Comparison of ENCODE assay signal across 8 mouse cellular contexts in genomic region chr11:119258572-119259322, GRCm38 (mm10). TPM values are rescaled to one million over a fixed set of nuclear protein-coding genes. Genes with fewer than 3 reads are reported as not detected.
DNase-seq lines count a peak whose midpoint lies in the region; ATAC-seq and TF ChIP-seq lines count a peak whose summit lies in the region.

No protein-coding gene starts in this region.

- peak; percentile 41 for DNase-seq in thymus, adult 2 months
- DNase-seq in thymus, postnatal 10 days (ENCODE audit: low spot score in 2 of 2) = no peak
- no peak for DNase-seq in heart, embryonic 10.5 days (ENCODE audit: low spot score)
- DNase-seq in kidney, adult 8-10 months = peak; percentile 65 to 76
- peak; percentile 49 for DNase-seq in limb, embryonic 11.5 days (ENCODE audit: low spot score)
- DNase-seq in midbrain, embryonic 10.5 days (ENCODE audit: low spot score) = peak; percentile 39
- peak; percentile 45 to 48 for DNase-seq in right cerebral cortex, postnatal 36 days (ENCODE audit: low spot score in 2 of 2)

- WGBS in thymus, adult 2 months = 71% methylated on average over 23 of the region's 23 CpGs
- 62% methylated on average over 23 of the region's 23 CpGs for WGBS in heart, embryonic 10.5 days
- WGBS in limb, embryonic 11.5 days = 62% methylated on average over 23 of the region's 23 CpGs
- WGBS in midbrain, embryonic 10.5 days = 67% methylated on average over 23 of the region's 23 CpGs

- no peak overlapping the region; the same call in 1 of the 2 replicates for H3K9ac ChIP-seq in limb, embryonic 11.5 days (ENCODE audit: low read length)

- TF ChIP-seq POLR2A in thymus, adult 2 months (IDR thresholded peaks at IDR 0.05; ENCODE audit: control insufficient read depth, extremely low read depth, insufficient read depth, low read length, poor library complexity) = no peak
- peak; percentile 66 for TF ChIP-seq POLR2A in embryonic fibroblast, embryonic 13.5 days (IDR thresholded peaks at IDR 0.05; ENCODE audit: low read depth, low read length)

- H3K4me2 ChIP-seq in limb, embryonic 11.5 days (ENCODE audit: low read depth, severe bottlenecking) = peak overlapping the region; percentile 36

- H3K4me3 ChIP-seq in thymus, adult 2 months (ENCODE audit: control insufficient read depth, insufficient read depth, low read length) = peak overlapping the region; percentile 44
- no peak overlapping the region for H3K4me3 ChIP-seq in embryonic fibroblast, embryonic 13.5 days (ENCODE audit: insufficient read depth, low read length)
- peak overlapping the region; percentile 48 for H3K4me3 ChIP-seq in heart, embryonic 10.5 days
- H3K4me3 ChIP-seq in limb, embryonic 11.5 days (ENCODE audit: low read depth, low read length) = peak overlapping the region; percentile 3; the same call in 1 of the 2 replicates
- H3K4me3 ChIP-seq in midbrain, embryonic 10.5 days = peak overlapping the region; percentile 38

- H3K36me3 ChIP-seq in thymus, adult 2 months (ENCODE audit: control insufficient read depth, insufficient read depth, low read length) = no peaks in the 10 kb centered on the region
- no peaks in the 10 kb centered on the region for H3K36me3 ChIP-seq in heart, embryonic 10.5 days
- no peaks in the 10 kb centered on the region for H3K36me3 ChIP-seq in limb, embryonic 11.5 days (ENCODE audit: control insufficient read depth, insufficient read depth, low read length)
- peaks cover 60% of the 10 kb centered on the region for H3K36me3 ChIP-seq in midbrain, embryonic 10.5 days

- H3K27me3 ChIP-seq in thymus, adult 2 months (ENCODE audit: control insufficient read depth, insufficient read depth, low read length) = no peaks in the 10 kb centered on the region
- H3K27me3 ChIP-seq in heart, embryonic 10.5 days (ENCODE audit: insufficient read depth, poor library complexity, severe bottlenecking) = peaks cover 6% of the 10 kb centered on the region; the same call in 1 of the 2 replicates
- H3K27me3 ChIP-seq in limb, embryonic 11.5 days (ENCODE audit: control insufficient read depth, insufficient read depth, low read length) = no peaks in the 10 kb centered on the region
- H3K27me3 ChIP-seq in midbrain, embryonic 10.5 days (ENCODE audit: low read depth, poor library complexity, severe bottlenecking) = no peaks in the 10 kb centered on the region

- peak overlapping the region; percentile 46 for H3K27ac ChIP-seq in thymus, adult 2 months (ENCODE audit: control insufficient read depth, insufficient read depth, low read length)
- 0 out of 2 replicates have a peak overlapping the region, but pooled peaks have one; percentile 5 for H3K27ac ChIP-seq in embryonic fibroblast, embryonic 13.5 days (ENCODE audit: insufficient read depth, low read length)
- H3K27ac ChIP-seq in heart, embryonic 10.5 days = peak overlapping the region; percentile 77
- H3K27ac ChIP-seq in limb, embryonic 11.5 days (replicated peaks; ENCODE audit: low read depth, low read length) = no peak overlapping the region
- H3K27ac ChIP-seq in midbrain, embryonic 10.5 days (replicated peaks) = peak overlapping the region; percentile 73

- ATAC-seq in limb, embryonic 11.5 days (ENCODE audit: insufficient number of reproducible peaks, low FRiP score, low TSS enrichment, low read depth) = no peak

- no peaks in the 10 kb centered on the region for H3K9me3 ChIP-seq in heart, embryonic 10.5 days
- no peaks in the 10 kb centered on the region for H3K9me3 ChIP-seq in limb, embryonic 11.5 days (ENCODE audit: control insufficient read depth, low read length)
- no peaks in the 10 kb centered on the region for H3K9me3 ChIP-seq in midbrain, embryonic 10.5 days (replicated peaks)

- TF ChIP-seq CTCF in thymus, adult 2 months (IDR thresholded peaks at IDR 0.05; ENCODE audit: borderline replicate concordance, control insufficient read depth, extremely low read depth, insufficient read depth, low read length, poor library complexity) = no peak
- TF ChIP-seq CTCF in embryonic fibroblast, embryonic 13.5 days (IDR thresholded peaks at IDR 0.05; ENCODE audit: borderline replicate concordance, insufficient read depth, low read length) = no peak

- peaks cover 7% of the 10 kb centered on the region; the same call in 1 of the 2 replicates for H3K4me1 ChIP-seq in thymus, adult 2 months (replicated peaks; ENCODE audit: control insufficient read depth, insufficient read depth, low read length)
- H3K4me1 ChIP-seq in embryonic fibroblast, embryonic 13.5 days (ENCODE audit: control insufficient read depth, insufficient read depth, low read length) = no peaks in the 10 kb centered on the region
- H3K4me1 ChIP-seq in heart, embryonic 10.5 days = peaks cover 12% of the 10 kb centered on the region
- no peaks in the 10 kb centered on the region for H3K4me1 ChIP-seq in limb, embryonic 11.5 days (ENCODE audit: control insufficient read depth, insufficient read depth, low read length)
- peaks cover 17% of the 10 kb centered on the region for H3K4me1 ChIP-seq in midbrain, embryonic 10.5 days

RNA-seq across cellular contexts. Expression of gene Gaa, which starts 8.9 kb away (rescaled TPM):
- polyA plus RNA-seq in thymus, adult 2 months (2012; rRNA removed) = 80.0 and 94.8 TPM in 2 replicates
- 131 TPM in 2 replicates for polyA plus RNA-seq in embryonic fibroblast, embryonic 13.5 days (2011; ENCODE audit: insufficient read length, low read depth, missing spikeins)
- 57.3 and 97.3 TPM in 2 replicates for polyA plus RNA-seq in heart, embryonic 10.5 days (2016; fragmentation: Nextera tagmentation; extraction: Ambion mirVana)
- polyA plus RNA-seq in limb, embryonic 11.5 days (2014; fragmentation: Nextera tagmentation; extraction: Ambion mirVana) = 16.5 and 17.9 TPM in 2 replicates
- polyA plus RNA-seq in midbrain, embryonic 10.5 days (2016; fragmentation: Nextera tagmentation; extraction: Ambion mirVana) = 32.0 and 33.6 TPM in 2 replicates

RNA-seq across cellular contexts. Expression of gene Ccdc40, which starts 30.4 kb away (rescaled TPM):
- polyA plus RNA-seq in thymus, adult 2 months (2012; rRNA removed) = 1.8 and 2.5 TPM in 2 replicates
- polyA plus RNA-seq in embryonic fibroblast, embryonic 13.5 days (2011; ENCODE audit: insufficient read length, low read depth, missing spikeins) = 0.60 and 0.81 TPM in 2 replicates
- 4.6 and 9.3 TPM in 2 replicates for polyA plus RNA-seq in heart, embryonic 10.5 days (2016; fragmentation: Nextera tagmentation; extraction: Ambion mirVana)
- polyA plus RNA-seq in limb, embryonic 11.5 days (2014; fragmentation: Nextera tagmentation; extraction: Ambion mirVana) = 8.9 and 10.8 TPM in 2 replicates
- polyA plus RNA-seq in midbrain, embryonic 10.5 days (2016; fragmentation: Nextera tagmentation; extraction: Ambion mirVana) = 20.6 and 21.8 TPM in 2 replicates

RNA-seq across cellular contexts. Expression of gene Tbc1d16, which starts 30.4 kb away (rescaled TPM):
- 10.8 and 12.0 TPM in 2 replicates for polyA plus RNA-seq in thymus, adult 2 months (2012; rRNA removed)
- 10.6 TPM in 2 replicates for polyA plus RNA-seq in embryonic fibroblast, embryonic 13.5 days (2011; ENCODE audit: insufficient read length, low read depth, missing spikeins)
- polyA plus RNA-seq in heart, embryonic 10.5 days (2016; fragmentation: Nextera tagmentation; extraction: Ambion mirVana) = 7.4 and 8.6 TPM in 2 replicates
- 10.8 TPM in 2 replicates for polyA plus RNA-seq in limb, embryonic 11.5 days (2014; fragmentation: Nextera tagmentation; extraction: Ambion mirVana)
- polyA plus RNA-seq in midbrain, embryonic 10.5 days (2016; fragmentation: Nextera tagmentation; extraction: Ambion mirVana) = 27.0 and 29.6 TPM in 2 replicates

RNA-seq across cellular contexts. Expression of gene Eif4a3, which starts 41.1 kb away (rescaled TPM):
- 178 and 196 TPM in 2 replicates for polyA plus RNA-seq in thymus, adult 2 months (2012; rRNA removed)
- polyA plus RNA-seq in embryonic fibroblast, embryonic 13.5 days (2011; ENCODE audit: insufficient read length, low read depth, missing spikeins) = 144 and 153 TPM in 2 replicates
- polyA plus RNA-seq in heart, embryonic 10.5 days (2016; fragmentation: Nextera tagmentation; extraction: Ambion mirVana) = 366 and 405 TPM in 2 replicates
- 463 and 475 TPM in 2 replicates for polyA plus RNA-seq in limb, embryonic 11.5 days (2014; fragmentation: Nextera tagmentation; extraction: Ambion mirVana)
- 465 and 494 TPM in 2 replicates for polyA plus RNA-seq in midbrain, embryonic 10.5 days (2016; fragmentation: Nextera tagmentation; extraction: Ambion mirVana)

RNA-seq across cellular contexts. Expression of gene Card14, which starts 48.8 kb away (rescaled TPM):
- 0.90 and 0.94 TPM in 2 replicates for polyA plus RNA-seq in thymus, adult 2 months (2012; rRNA removed)
- not detected in 2 replicates for polyA plus RNA-seq in embryonic fibroblast, embryonic 13.5 days (2011; ENCODE audit: insufficient read length, low read depth, missing spikeins)
- polyA plus RNA-seq in heart, embryonic 10.5 days (2016; fragmentation: Nextera tagmentation; extraction: Ambion mirVana) = 0.24 and 0.48 TPM in 2 replicates
- 0.17 and 0.18 TPM in 2 replicates for polyA plus RNA-seq in limb, embryonic 11.5 days (2014; fragmentation: Nextera tagmentation; extraction: Ambion mirVana)
- polyA plus RNA-seq in midbrain, embryonic 10.5 days (2016; fragmentation: Nextera tagmentation; extraction: Ambion mirVana) = not detected in 2 replicates

Comparison
In these comparisons a context has a peak if more than half of its experiments do, and no peak if none do; other contexts are left out.
1. DNase-seq: peak in thymus, adult 2 months (single experiment), kidney, adult 8-10 months (2 of 2), limb, embryonic 11.5 days (single experiment), midbrain, embryonic 10.5 days (single experiment) and right cerebral cortex, postnatal 36 days (2 of 2); none in thymus, postnatal 10 days (0 of 2) and heart, embryonic 10.5 days (single experiment).